Mouse (Mus musculus) cerebellum, postnatal 4 days (tissue): ENCODE results near the gene Vps45.
A peak's percentile ranks its signal among the peaks of the same experiment; 100 is the strongest.
"Not testable (repeated sequence)": the region's sequence is repeated elsewhere in the genome, so short reads cannot be mapped to it uniquely, and the experiment has no call there.

ENCODE experiments used
- DNase-seq, 2 experiments: peaks; one replicate each; pipeline ENCODE4 v3.0.0; 2022; ENCODE audit warnings: low spot score in 2 of 2, mixed read lengths in 1 of 2

Vps45 gene

GRCm38 (mm10) chr3:95972873-95973634 lies 85.2 kb downstream of the Vps45 start:
- DNase-seq, result peak in 1 of 2 experiments; percentile 62

- no peak for DNase-seq
Observed at GRCm38 (mm10) chr3:95972251-95972872, 85.9 kb downstream of the Vps45 start.

GRCm38 (mm10) chr3:95970661-95971060 lies 87.6 kb downstream of the Vps45 start:
- DNase-seq, result not testable (repeated sequence)

- no peak for DNase-seq
Observed at GRCm38 (mm10) chr3:95969277-95969676, 89.0 kb downstream of the Vps45 start.

- no peak for DNase-seq
Observed at GRCm38 (mm10) chr3:95965518-95966451, 92.5 kb downstream of the Vps45 start.

- DNase-seq, result no peak
Observed at GRCm38 (mm10) chr3:95963681-95964080, 94.6 kb downstream of the Vps45 start.

- no peak for DNase-seq
Observed at GRCm38 (mm10) chr3:95963230-95963629, 95.0 kb downstream of the Vps45 start.

- not testable (repeated sequence) for DNase-seq
Observed at GRCm38 (mm10) chr3:95962182-95962581, 96.1 kb downstream of the Vps45 start.

GRCm38 (mm10) chr3:95959807-95960206 lies 98.5 kb downstream of the Vps45 start:
- DNase-seq, result no peak

- DNase-seq, result no peak
Observed at GRCm38 (mm10) chr3:95959082-95959481, 99.2 kb downstream of the Vps45 start.

- no peak for DNase-seq
Observed at GRCm38 (mm10) chr3:95957359-95958148, 100.7 kb downstream of the Vps45 start.

- no peak for DNase-seq
Observed at GRCm38 (mm10) chr3:95955318-95955717, 102.9 kb downstream of the Vps45 start.

- DNase-seq, result not testable (repeated sequence)
Observed at GRCm38 (mm10) chr3:95954648-95955173, 103.6 kb downstream of the Vps45 start.

GRCm38 (mm10) chr3:95953522-95953921 lies 104.7 kb downstream of the Vps45 start:
- no peak for DNase-seq

GRCm38 (mm10) chr3:95953023-95953422 lies 105.2 kb downstream of the Vps45 start:
- DNase-seq, result no peak

GRCm38 (mm10) chr3:95951566-95951965 lies 106.7 kb downstream of the Vps45 start:
- not testable (repeated sequence) for DNase-seq

GRCm38 (mm10) chr3:95950763-95951551 lies 107.3 kb downstream of the Vps45 start:
- peak; percentile 66 to 83 for DNase-seq
